Mouse (Mus musculus) fibroblast of lung, adult 2 months (primary cell): ENCODE results near the gene Gm10750.
"Not testable (repeated sequence)": the region's sequence is repeated elsewhere in the genome, so short reads cannot be mapped to it uniquely, and the experiment has no call there.

Experiments used
- DNase-seq: peaks from one replicate; pipeline ENCODE4 v3.0.0-alpha.2; 2011; ENCODE audit warnings: low read depth

Gene Gm10750

GRCm38 (mm10) chr2:149017137-149017536 lies at the start of gene Gm10750:
Gene Gm10750, minus strand, starts transcription at chr2:149017237.
- DNase-seq, result not testable (repeated sequence)

- DNase-seq, result no peak
Observed at GRCm38 (mm10) chr2:149004826-149005225, 12.2 kb downstream of the Gm10750 start.

- DNase-seq, result no peak
Observed at GRCm38 (mm10) chr2:149003151-149003550, 13.9 kb downstream of the Gm10750 start, which contains the start of gene Gm1330. Gene Gm1330, minus strand, starts transcription at chr2:149003251.

GRCm38 (mm10) chr2:148995133-148995532 lies 21.9 kb downstream of the Gm10750 start:
- no peak for DNase-seq
